Mouse (Mus musculus) lung, embryonic 16.5 days (tissue): ENCODE data around the gene C130026I21Rik. TPM values are rescaled to one million over a fixed set of nuclear protein-coding genes. Genes with fewer than 3 reads are reported as not detected.
"Not testable (repeated sequence)": the region's sequence is repeated elsewhere in the genome, so short reads cannot be mapped to it uniquely, and the experiment has no call there.

Experiments
- ATAC-seq: fragments of 200-750 bp; cut with Nextera tagmentation; 2 replicates; pipeline ENCODE4 v1.8.0; 2017; ENCODE audit warnings: low read depth, mild to moderate bottlenecking, moderate library complexity
- H3K27ac ChIP-seq: fragments of 300-500 bp; sonication (generic); 2 replicates; pipeline ENCODE4 v1.5.1; 2014; ENCODE audit warnings: mild to moderate bottlenecking, control low read depth, low read length
- H3K27me3 ChIP-seq: fragments of 300-500 bp; sonication (generic); 2 replicates; pipeline ENCODE4 v1.6.1; 2014; ENCODE audit warnings: low read depth, low read length, mixed read lengths; ENCODE audit not compliant: control insufficient read depth, insufficient read depth
- H3K36me3 ChIP-seq: fragments of 300-500 bp; sonication (generic); 2 replicates; pipeline ENCODE4 v1.6.1; 2014; ENCODE audit warnings: low read length; ENCODE audit not compliant: control insufficient read depth, insufficient read depth
- H3K4me1 ChIP-seq: fragments of 300-500 bp; sonication (generic); replicated peaks from 2 replicates; pipeline ENCODE4 v1.6.1; 2014; ENCODE audit warnings: low read length, mixed read lengths; ENCODE audit not compliant: control insufficient read depth, insufficient read depth
- H3K4me2 ChIP-seq: fragments of 300-500 bp; sonication (generic); 2 replicates; pipeline ENCODE4 v1.6.1; 2014; ENCODE audit warnings: low read depth, low read length, control low read depth
- H3K4me3 ChIP-seq: fragments of 300-500 bp; sonication (generic); 2 replicates; pipeline ENCODE4 v1.5.1; 2014; ENCODE audit warnings: mild to moderate bottlenecking, low read length, control low read depth
- H3K9ac ChIP-seq: fragments of 300-500 bp; sonication (generic); 2 replicates; pipeline ENCODE4 v1.6.1; 2014; ENCODE audit warnings: low read length, control low read depth
- H3K9me3 ChIP-seq: fragments of 300-500 bp; sonication (generic); 2 replicates; pipeline ENCODE4 v1.6.1; 2016; ENCODE audit warnings: low read length; ENCODE audit not compliant: control insufficient read depth
- WGBS: fragments of 180-500 bp; shearing (Covaris S2); extraction: QIAGEN DNeasy Blood & Tissue Kit; methylation state at CpG from one replicate; pipeline ENCODE4 v1.1.7; 2014; 5-methylcytosine and 5-hydroxymethylcytosine counted together
- polyA plus RNA-seq: library from polyadenylated mRNA; unstranded; fragments of >200 nt; fragmentation: Nextera tagmentation; extraction: Ambion mirVana; gene quantifications from 2 replicates; pipeline ENCODE4 v1.2.1, GENCODE M21; 2015

Gene C130026I21Rik
- polyA plus RNA-seq, 1 experiment from 2014 or later: 0.31 TPM

DNA sequence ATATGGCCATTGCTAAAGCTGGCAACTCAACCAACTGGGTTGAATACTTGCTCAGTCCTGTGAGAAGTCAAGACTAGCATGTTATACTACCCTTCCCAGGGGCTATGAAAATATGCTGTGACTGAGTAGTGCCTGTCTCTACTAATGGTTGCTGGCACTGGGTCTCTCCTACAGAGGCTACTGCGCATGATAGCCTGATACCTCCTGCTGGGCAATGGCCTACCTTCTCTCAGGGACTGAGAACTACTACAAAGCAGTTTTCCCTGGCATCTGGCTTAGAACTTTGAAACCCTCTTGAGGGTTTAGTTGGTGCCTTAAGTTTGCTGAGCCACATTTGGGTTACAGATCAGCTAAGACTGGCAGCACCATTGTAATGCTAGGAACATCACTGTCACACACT lies 184.2 kb downstream of the C130026I21Rik start:
- not testable (repeated sequence) for H3K9ac ChIP-seq

GRCm38 (mm10) chr1:85084803-85085202 lies 185.6 kb downstream of the C130026I21Rik start:
- not testable (repeated sequence) for H3K4me2 ChIP-seq, ATAC-seq, H3K9ac ChIP-seq, H3K27me3 ChIP-seq, H3K4me3 ChIP-seq, H3K9me3 ChIP-seq, H3K4me1 ChIP-seq, H3K27ac ChIP-seq, H3K36me3 ChIP-seq
- 63% methylated on average over 3 of the region's 3 CpGs for WGBS

More for the DNA sequence above, 184.2 kb downstream of the C130026I21Rik start:
- not testable (repeated sequence) for H3K36me3 ChIP-seq, H3K4me1 ChIP-seq, ATAC-seq, H3K27ac ChIP-seq, H3K9me3 ChIP-seq, H3K27me3 ChIP-seq, H3K4me2 ChIP-seq, H3K4me3 ChIP-seq
- WGBS: 67% methylated on average over 1 of the region's 1 CpGs

DNA sequence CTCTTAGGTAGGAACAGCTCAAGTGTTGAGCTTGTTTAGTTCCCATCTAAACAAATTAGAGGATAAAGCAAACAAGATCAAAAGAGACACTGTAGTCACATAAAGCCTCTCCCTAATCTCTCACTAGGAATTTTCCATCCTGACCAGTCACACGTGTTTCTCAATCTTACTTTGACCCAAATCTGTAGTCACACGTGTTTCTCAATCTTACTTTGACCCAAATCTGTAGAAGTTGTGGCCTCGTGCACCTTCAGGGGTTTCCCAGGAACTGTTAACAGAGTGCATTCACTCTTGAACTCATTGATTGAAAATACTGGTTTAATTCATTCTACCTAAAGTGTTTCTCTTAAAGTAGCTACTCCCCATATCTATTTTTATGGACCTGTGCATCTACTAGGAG lies 197.3 kb downstream of the C130026I21Rik start:
- 58% methylated on average over 3 of the region's 3 CpGs for WGBS
- ATAC-seq, H3K4me2 ChIP-seq: not testable (repeated sequence)

DNA sequence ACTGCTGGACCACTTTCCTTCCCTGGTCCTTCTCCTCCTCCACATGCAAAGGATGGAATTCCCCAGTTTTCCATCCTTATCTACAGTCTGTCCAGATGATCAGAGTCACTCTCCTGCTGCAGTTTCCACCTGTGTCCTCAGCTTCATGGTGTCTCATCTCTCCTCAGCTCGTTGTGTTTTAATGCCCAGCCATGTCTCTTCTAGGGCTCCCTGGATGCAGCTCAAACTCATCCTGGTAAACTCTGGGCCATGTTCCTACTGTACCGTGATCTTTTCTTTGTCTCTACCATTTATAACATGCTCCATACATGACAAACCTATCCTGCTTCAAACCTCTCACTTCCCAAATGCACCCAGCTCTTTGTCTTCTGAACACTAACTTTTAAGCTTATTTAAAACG lies 198.7 kb downstream of the C130026I21Rik start:
- not testable (repeated sequence) for H3K27ac ChIP-seq, H3K27me3 ChIP-seq, ATAC-seq, H3K4me1 ChIP-seq, H3K36me3 ChIP-seq, H3K4me2 ChIP-seq, H3K4me3 ChIP-seq, H3K9ac ChIP-seq, H3K9me3 ChIP-seq
- WGBS: 44% methylated on average over 3 of the region's 3 CpGs

More for the DNA sequence above, 197.3 kb downstream of the C130026I21Rik start:
- not testable (repeated sequence) for H3K9me3 ChIP-seq, H3K4me1 ChIP-seq, H3K4me3 ChIP-seq, H3K27me3 ChIP-seq, H3K9ac ChIP-seq, H3K27ac ChIP-seq, H3K36me3 ChIP-seq

DNA sequence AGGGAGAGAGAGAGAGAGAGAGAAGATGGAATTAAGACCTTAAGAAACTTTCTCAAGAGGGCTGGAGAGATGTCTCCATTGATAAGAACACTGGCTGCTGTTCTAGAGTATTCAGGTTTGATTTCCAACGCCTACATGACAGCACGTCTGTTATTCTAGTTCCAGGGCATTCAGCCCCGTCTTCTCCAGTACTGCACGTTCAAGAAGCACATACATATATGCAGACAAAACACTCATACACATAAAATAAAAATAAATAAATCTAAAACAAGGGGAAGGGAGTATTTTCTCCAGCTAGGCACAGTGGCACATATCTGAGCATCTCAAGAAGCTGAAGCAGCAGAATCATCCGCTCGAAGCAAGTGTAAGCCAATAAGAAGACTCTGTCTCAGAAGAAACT lies 234.6 kb downstream of the C130026I21Rik start:
- H3K9ac ChIP-seq, ATAC-seq, H3K27ac ChIP-seq, H3K36me3 ChIP-seq, H3K9me3 ChIP-seq, H3K27me3 ChIP-seq, H3K4me3 ChIP-seq, H3K4me2 ChIP-seq, H3K4me1 ChIP-seq: not testable (repeated sequence)
- 73% methylated on average over 4 of the region's 6 CpGs for WGBS

GRCm38 (mm10) chr1:85034394-85034793 lies 236.0 kb downstream of the C130026I21Rik start:
- H3K36me3 ChIP-seq, ATAC-seq, H3K9ac ChIP-seq, H3K4me2 ChIP-seq, H3K27me3 ChIP-seq, H3K9me3 ChIP-seq, H3K27ac ChIP-seq, H3K4me1 ChIP-seq, H3K4me3 ChIP-seq: not testable (repeated sequence)
- 85% methylated on average over 3 of the region's 4 CpGs for WGBS

DNA sequence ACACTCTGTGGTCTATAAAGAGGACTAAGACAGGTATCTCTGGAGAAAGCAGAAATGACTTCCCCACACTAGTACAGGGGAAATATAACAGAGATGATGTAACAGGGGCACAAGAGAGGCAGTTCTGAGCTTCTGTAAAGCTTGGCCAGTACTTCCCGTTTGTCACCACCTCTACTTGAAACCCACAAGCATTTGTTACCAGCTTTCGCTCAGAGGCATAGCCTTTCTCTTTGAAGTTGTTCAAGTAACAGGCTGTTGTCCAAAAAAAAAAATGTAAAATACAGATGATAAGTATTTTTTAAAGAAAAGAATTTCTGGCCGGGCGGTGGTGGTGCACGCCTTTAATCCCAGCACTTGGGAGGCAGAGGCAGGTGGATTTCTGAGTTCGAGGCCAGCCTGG lies 236.8 kb downstream of the C130026I21Rik start:
- not testable (repeated sequence) for H3K9me3 ChIP-seq, H3K27ac ChIP-seq, H3K36me3 ChIP-seq, H3K9ac ChIP-seq, H3K4me1 ChIP-seq, ATAC-seq, H3K4me3 ChIP-seq, H3K27me3 ChIP-seq, H3K4me2 ChIP-seq
- WGBS: 92% methylated on average over 5 of the region's 6 CpGs

DNA sequence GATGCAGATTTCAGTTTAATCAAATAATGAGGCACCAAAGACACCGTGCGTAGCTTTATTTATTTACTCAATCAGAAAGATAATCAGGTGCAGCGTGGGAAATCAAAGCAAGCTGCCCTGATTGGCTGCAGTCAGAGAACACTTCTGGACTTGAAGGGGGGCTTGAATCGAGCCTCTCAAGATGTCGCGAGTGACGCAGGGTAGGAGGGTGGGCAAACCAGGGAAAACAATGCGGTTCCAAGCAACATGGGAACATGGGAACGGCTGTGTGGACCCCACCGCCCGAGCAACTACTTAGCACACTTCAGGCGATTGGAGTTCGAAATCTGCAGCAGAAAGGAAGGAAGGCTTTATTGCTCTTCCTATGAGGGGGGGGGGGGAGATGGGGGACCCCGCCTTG lies 240.2 kb downstream of the C130026I21Rik start:
- not testable (repeated sequence) for H3K9ac ChIP-seq, H3K4me1 ChIP-seq, H3K27me3 ChIP-seq, ATAC-seq, H3K36me3 ChIP-seq, H3K27ac ChIP-seq, H3K9me3 ChIP-seq, H3K4me3 ChIP-seq, H3K4me2 ChIP-seq
- 52% methylated on average over 10 of the region's 14 CpGs for WGBS

DNA sequence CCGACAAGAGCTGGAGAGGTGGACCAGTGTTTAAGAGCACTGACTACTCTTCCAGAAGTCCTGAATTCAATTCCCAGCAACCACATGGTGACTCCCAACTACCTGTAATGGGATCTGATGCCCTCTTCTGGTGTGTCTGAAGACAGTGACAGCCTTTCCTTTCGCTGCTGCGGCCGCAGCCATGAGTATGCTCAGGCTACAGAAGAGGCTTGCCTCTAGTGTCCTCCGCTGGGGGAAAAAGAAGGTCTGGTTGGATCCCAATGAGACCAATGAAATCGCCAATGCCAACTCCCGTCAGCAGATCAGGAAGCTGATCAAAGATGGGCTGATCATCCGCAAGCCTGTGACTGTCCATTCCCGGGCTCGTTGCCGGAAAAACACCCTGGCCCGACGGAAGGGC lies 258.4 kb downstream of the C130026I21Rik start:
- WGBS: 89% methylated on average over 12 of the region's 13 CpGs
- not testable (repeated sequence) for H3K27me3 ChIP-seq, H3K27ac ChIP-seq, H3K4me3 ChIP-seq, ATAC-seq, H3K9me3 ChIP-seq, H3K36me3 ChIP-seq, H3K4me1 ChIP-seq, H3K9ac ChIP-seq, H3K4me2 ChIP-seq

DNA sequence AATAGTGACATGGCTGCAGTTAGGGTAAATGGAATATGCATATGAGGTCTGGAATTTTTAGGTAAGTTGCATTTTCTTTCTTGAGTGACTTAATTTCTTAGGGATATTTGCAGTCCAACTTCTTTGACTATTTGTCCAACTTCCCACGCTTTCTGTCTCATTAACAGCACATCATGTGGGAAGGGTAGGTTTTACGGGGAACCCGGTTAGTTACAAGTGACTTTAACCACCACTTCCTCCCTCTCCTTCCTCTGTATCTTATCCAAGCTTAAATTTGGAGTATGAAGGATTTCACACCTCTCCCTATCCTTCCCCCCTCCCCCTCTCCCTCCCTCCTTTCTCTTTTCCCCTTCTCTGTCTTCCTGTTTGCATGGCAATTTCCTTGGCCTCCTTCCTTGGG lies 259.4 kb downstream of the C130026I21Rik start:
- not testable (repeated sequence) for H3K9me3 ChIP-seq, ATAC-seq, H3K4me3 ChIP-seq, H3K9ac ChIP-seq, H3K4me2 ChIP-seq, H3K27ac ChIP-seq, H3K36me3 ChIP-seq, H3K4me1 ChIP-seq, H3K27me3 ChIP-seq
- WGBS: 77% methylated on average over 3 of the region's 3 CpGs
